Mouse (Mus musculus) adrenal gland (tissue): ENCODE results near the gene Alpl.

Experiments used
- intact Hi-C: fragments of 180-260 bp; cut with DNase I; formaldehyde crosslinking; loops from one replicate; pipeline ENCODE4 v1.15.1; 2025

Gene Alpl

GRCm38 (mm10) chr4:137739151-137739923 lies 56.8 kb downstream of the Alpl start:
- intact Hi-C loops, result no loop called here

GRCm38 (mm10) chr4:137737760-137738159 lies 58.4 kb downstream of the Alpl start:
- intact Hi-C loops, result loop anchor here (1.0 kb wide), 1 partner anchor 21 kb away; no protein-coding TSS in a partner anchor

GRCm38 (mm10) chr4:137736220-137736701 lies 59.9 kb downstream of the Alpl start:
- intact Hi-C loops, result no loop called here

- intact Hi-C loops, result loop anchor here (5.0 kb wide), 1 partner anchor 214 kb away; no protein-coding TSS in a partner anchor
These were observed 62.7 kb downstream of the Alpl start for GRCm38 (mm10) chr4:137733459-137733858.

GRCm38 (mm10) chr4:137732962-137733361 lies 63.2 kb downstream of the Alpl start:
- intact Hi-C loops, result loop anchor here (5.0 kb wide), 1 partner anchor 214 kb away; no protein-coding TSS in a partner anchor

- intact Hi-C loops, result loop anchor here (5.0 kb wide), 1 partner anchor 215 kb away; no protein-coding TSS in a partner anchor
These were observed 63.8 kb downstream of the Alpl start for GRCm38 (mm10) chr4:137732361-137732760.

- intact Hi-C loops, result loop anchor here (2.0 to 5.0 kb wide), 2 partner anchors 105 to 215 kb away; no protein-coding TSS in a partner anchor
These were observed 64.3 kb downstream of the Alpl start for GRCm38 (mm10) chr4:137731891-137732290.

- intact Hi-C loops, result loop anchor here (1.0 to 5.0 kb wide), 3 partner anchors 66 to 217 kb away; partner anchors contain the start of gene Alpl
These were observed 65.4 kb downstream of the Alpl start for GRCm38 (mm10) chr4:137730757-137731156.

GRCm38 (mm10) chr4:137730134-137730533 lies 66.0 kb downstream of the Alpl start:
- intact Hi-C loops, result loop anchor here (1.0 to 5.0 kb wide), 3 partner anchors 66 to 217 kb away; partner anchors contain the start of gene Alpl

- intact Hi-C loops, result no loop called here
These were observed 66.9 kb downstream of the Alpl start for GRCm38 (mm10) chr4:137729155-137729855.

- intact Hi-C loops, result no loop called here
These were observed 67.6 kb downstream of the Alpl start for GRCm38 (mm10) chr4:137728399-137729154.

GRCm38 (mm10) chr4:137727506-137728187 lies 68.5 kb downstream of the Alpl start:
- intact Hi-C loops, result no loop called here

- intact Hi-C loops, result no loop called here
These were observed 69.3 kb downstream of the Alpl start for GRCm38 (mm10) chr4:137726739-137727505.

- intact Hi-C loops, result no loop called here
These were observed 70.5 kb downstream of the Alpl start for GRCm38 (mm10) chr4:137725541-137726145.

GRCm38 (mm10) chr4:137724766-137725165 lies 71.4 kb downstream of the Alpl start:
- intact Hi-C loops, result no loop called here

GRCm38 (mm10) chr4:137724212-137724611 lies 72.0 kb downstream of the Alpl start:
- intact Hi-C loops, result no loop called here

- intact Hi-C loops, result loop anchor here (2.0 kb wide), 1 partner anchor 41 kb away; no protein-coding TSS in a partner anchor
These were observed 72.7 kb downstream of the Alpl start for GRCm38 (mm10) chr4:137723527-137723926.

- intact Hi-C loops, result loop anchor here (2.0 kb wide), 1 partner anchor 40 kb away; no protein-coding TSS in a partner anchor
These were observed 73.3 kb downstream of the Alpl start for GRCm38 (mm10) chr4:137722692-137723427.
